Mouse (Mus musculus) intestine, embryonic 14.5 days (tissue): ENCODE data around the gene Mcf2l. TPM values are rescaled to one million over a fixed set of nuclear protein-coding genes. Genes with fewer than 3 reads are reported as not detected.
A peak's percentile ranks its signal among the peaks of the same experiment; 100 is the strongest.

ENCODE experiments used
- ATAC-seq: fragments of 200-750 bp; cut with Nextera tagmentation; replicated peaks from 2 replicates; pipeline ENCODE4 v1.8.0; 2017; ENCODE audit warnings: low read depth, moderate number of reproducible peaks, moderate TSS enrichment, moderate library complexity; ENCODE audit not compliant: low FRiP score, low TSS enrichment
- DNase-seq: peaks from one replicate; pipeline ENCODE4 v3.0.0-alpha.2; 2018; ENCODE audit warnings: low spot score
- H3K27ac ChIP-seq: fragments of 300-500 bp; sonication (generic); 2 replicates; pipeline ENCODE4 v1.5.1; 2014; ENCODE audit warnings: low read depth, mild to moderate bottlenecking, control low read depth
- H3K27me3 ChIP-seq: fragments of 300-500 bp; sonication (generic); replicated peaks from 2 replicates; pipeline ENCODE4 v1.6.1; 2014; ENCODE audit warnings: low read length, control low read depth; ENCODE audit not compliant: control insufficient read depth, insufficient read depth
- H3K36me3 ChIP-seq: fragments of 300-500 bp; sonication (generic); 2 replicates; pipeline ENCODE4 v1.6.1; 2014; ENCODE audit warnings: low read length, control low read depth; ENCODE audit not compliant: control insufficient read depth, insufficient read depth
- H3K4me1 ChIP-seq: fragments of 300-500 bp; sonication (generic); replicated peaks from 2 replicates; pipeline ENCODE4 v1.6.1; 2014; ENCODE audit warnings: low read length, control low read depth, mixed read lengths; ENCODE audit not compliant: control insufficient read depth, insufficient read depth
- H3K4me2 ChIP-seq: fragments of 300-500 bp; sonication (generic); 2 replicates; pipeline ENCODE4 v1.6.1; 2014; ENCODE audit warnings: low read length
- H3K4me3 ChIP-seq: fragments of 300-500 bp; sonication (generic); 2 replicates; pipeline ENCODE4 v1.5.1; 2014; ENCODE audit warnings: low read depth, low read length, control low read depth, mixed read lengths
- H3K9ac ChIP-seq: fragments of 300-500 bp; sonication (generic); 2 replicates; pipeline ENCODE4 v1.6.1; 2014; ENCODE audit warnings: mild to moderate bottlenecking, low read length
- H3K9me3 ChIP-seq: fragments of 300-500 bp; sonication (generic); 2 replicates; pipeline ENCODE4 v1.6.1; 2016; ENCODE audit warnings: low read length, control low read depth; ENCODE audit not compliant: control insufficient read depth
- WGBS: fragments of 180-500 bp; shearing (Covaris S2); extraction: QIAGEN DNeasy Blood & Tissue Kit; methylation state at CpG from one replicate; pipeline ENCODE4 v1.1.7; 2014; 5-methylcytosine and 5-hydroxymethylcytosine counted together
- polyA plus RNA-seq: library from polyadenylated mRNA; unstranded; fragments of >200 nt; fragmentation: Nextera tagmentation; extraction: Ambion mirVana; gene quantifications from 2 replicates; pipeline ENCODE4 v1.2.1, GENCODE M21; 2014

Gene Mcf2l
- polyA plus RNA-seq, 1 experiment from 2014 or later, result 17.4 TPM

- Histone ChIP-seq H3K4me2 (peak overlapping the region; percentile 53), H3K9me3 (no peaks in the 10 kb centered on the region), H3K4me1 (peaks cover 9% of the 10 kb centered on the region), H3K27me3 (no peaks in the 10 kb centered on the region), H3K36me3 (no peaks in the 10 kb centered on the region), H3K9ac (peak overlapping the region; percentile 22), H3K27ac (peak overlapping the region; percentile 43; the same call in 1 of the 2 replicates), H3K4me3 (peak overlapping the region; percentile 27)
- ATAC-seq (peak; percentile 67), DNase-seq (peak; percentile 77)
- 13% methylated on average over 21 of the region's 21 CpGs for WGBS
Observed at GRCm38 (mm10) chr8:12947604-12948573, 74.3 kb downstream of the Mcf2l start.

DNA sequence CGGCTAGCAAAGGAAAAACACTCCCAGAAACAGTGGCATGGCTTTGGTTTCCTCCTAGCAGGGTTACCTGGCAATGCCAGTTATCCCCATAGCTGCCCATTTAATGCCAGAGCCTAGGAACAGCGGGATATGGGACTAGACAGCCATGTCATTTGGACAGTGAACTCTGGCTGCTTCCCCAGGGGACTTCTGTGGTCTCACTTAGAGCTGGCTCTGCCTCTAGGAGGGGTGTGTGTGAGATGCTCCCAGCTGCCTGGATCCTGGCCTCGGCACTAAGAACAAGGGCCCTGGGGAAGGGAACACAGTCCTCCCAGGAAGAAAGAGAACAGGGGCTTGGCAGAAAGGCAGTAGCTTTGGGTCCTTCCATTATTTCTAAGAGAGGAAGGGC is 75.0 kb downstream of the Mcf2l start:
- WGBS, result 28% methylated on average over 3 of the region's 3 CpGs
- Histone ChIP-seq H3K36me3 (no peaks in the 10 kb centered on the region), H3K9ac (no peak overlapping the region), H3K4me1 (peaks cover 9% of the 10 kb centered on the region), H3K4me3 (peak overlapping the region; percentile 27), H3K27ac (no peak overlapping the region), H3K27me3 (no peaks in the 10 kb centered on the region), H3K4me2 (peak overlapping the region; percentile 53), H3K9me3 (no peaks in the 10 kb centered on the region)
- DNase-seq, result no peak
- ATAC-seq, result no peak

GRCm38 (mm10) chr8:12951051-12951630 is 77.5 kb downstream of the Mcf2l start:
- ATAC-seq (no peak), DNase-seq (no peak)
- WGBS, result 68% methylated on average over 7 of the region's 7 CpGs
- no peak overlapping the region for H3K27ac ChIP-seq
- no peaks in the 10 kb centered on the region for H3K9me3 ChIP-seq
- no peak overlapping the region for H3K9ac ChIP-seq
- H3K4me2 ChIP-seq, result no peak overlapping the region
- H3K4me1 ChIP-seq, result peaks cover 9% of the 10 kb centered on the region
- H3K36me3 ChIP-seq, result no peaks in the 10 kb centered on the region
- no peak overlapping the region for H3K4me3 ChIP-seq
- no peaks in the 10 kb centered on the region for H3K27me3 ChIP-seq

DNA sequence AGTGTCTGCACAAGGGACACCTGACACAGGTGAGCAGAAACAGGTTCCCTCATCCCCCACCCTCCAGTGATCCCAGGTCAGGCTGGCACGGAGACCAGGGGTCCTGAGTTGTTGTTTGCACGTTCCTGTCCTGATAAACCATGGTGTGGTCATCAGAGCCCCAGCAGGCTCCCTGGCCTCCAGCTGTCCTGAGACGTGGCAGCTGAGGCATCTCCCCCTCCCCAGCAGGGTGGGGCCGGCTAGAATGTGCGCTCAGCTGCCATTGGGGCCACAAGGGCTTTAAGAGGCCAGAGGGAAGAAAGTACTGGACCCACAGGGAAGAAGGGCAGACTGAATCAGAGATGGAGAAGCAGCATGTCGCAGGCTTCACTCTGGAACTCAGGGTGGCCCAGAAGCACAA is 79.1 kb downstream of the Mcf2l start:
- WGBS, result 41% methylated on average over 6 of the region's 6 CpGs
- no peak for ATAC-seq

GRCm38 (mm10) chr8:12955362-12955879 is 81.8 kb downstream of the Mcf2l start:
- H3K36me3 ChIP-seq, result no peaks in the 10 kb centered on the region

More for the DNA sequence above, 79.1 kb downstream of the Mcf2l start:
- H3K4me1 ChIP-seq, result peaks cover 3% of the 10 kb centered on the region
- no peak overlapping the region for H3K27ac ChIP-seq
- no peaks in the 10 kb centered on the region for H3K9me3 ChIP-seq
- no peak overlapping the region for H3K4me2 ChIP-seq
- DNase-seq, result no peak
- H3K9ac ChIP-seq, result no peak overlapping the region
- no peak overlapping the region for H3K4me3 ChIP-seq
- H3K27me3 ChIP-seq, result no peaks in the 10 kb centered on the region
- no peaks in the 10 kb centered on the region for H3K36me3 ChIP-seq

GRCm38 (mm10) chr8:12955880-12956279 is 82.3 kb downstream of the Mcf2l start:
- H3K27me3 ChIP-seq, result no peaks in the 10 kb centered on the region
- H3K9me3 ChIP-seq, result no peaks in the 10 kb centered on the region
- no peaks in the 10 kb centered on the region for H3K36me3 ChIP-seq
- H3K9ac ChIP-seq, result no peak overlapping the region
- DNase-seq, result no peak
- no peaks in the 10 kb centered on the region; the same call in 1 of the 2 replicates for H3K4me1 ChIP-seq
- no peak overlapping the region for H3K27ac ChIP-seq
- WGBS, result 93% methylated on average over 4 of the region's 4 CpGs
- no peak for ATAC-seq
- no peak overlapping the region for H3K4me3 ChIP-seq
- no peak overlapping the region for H3K4me2 ChIP-seq

More at GRCm38 (mm10) chr8:12955362-12955879, 81.8 kb downstream of the Mcf2l start:
- Histone ChIP-seq H3K27me3 (no peaks in the 10 kb centered on the region), H3K4me3 (no peak overlapping the region), H3K4me1 (no peaks in the 10 kb centered on the region; the same call in 1 of the 2 replicates), H3K9me3 (no peaks in the 10 kb centered on the region), H3K9ac (no peak overlapping the region), H3K4me2 (no peak overlapping the region), H3K27ac (no peak overlapping the region)
- DNase-seq (no peak), ATAC-seq (no peak)
- 79% methylated on average over 8 of the region's 8 CpGs for WGBS

DNA sequence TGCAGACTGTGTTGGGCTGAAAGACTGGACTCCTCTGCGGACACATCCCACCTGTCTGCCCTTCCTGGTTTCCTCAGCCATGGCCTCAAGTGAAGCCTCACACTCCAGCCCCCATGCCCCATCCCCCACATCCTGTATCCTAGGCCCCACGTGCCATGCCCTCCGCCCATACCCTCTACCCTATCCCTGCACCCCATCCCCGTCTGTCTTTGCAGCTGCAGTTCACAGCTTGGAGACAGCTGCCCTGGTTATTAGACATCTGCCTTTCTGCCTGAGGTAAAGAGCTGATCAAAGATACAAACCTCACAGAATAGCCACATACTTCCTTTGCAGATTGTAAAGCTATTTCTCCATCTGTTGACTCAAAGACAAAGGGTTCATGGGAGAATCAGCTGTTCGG is 83.3 kb downstream of the Mcf2l start:
- 48% methylated on average over 5 of the region's 5 CpGs for WGBS
- DNase-seq (no peak), ATAC-seq (0 out of 2 replicates have a peak, but pooled peaks have one; percentile 24)
- H3K9ac ChIP-seq, result no peak overlapping the region
- no peaks in the 10 kb centered on the region; the same call in 1 of the 2 replicates for H3K4me1 ChIP-seq
- no peak overlapping the region for H3K27ac ChIP-seq
- no peaks in the 10 kb centered on the region for H3K27me3 ChIP-seq
- no peak overlapping the region for H3K4me3 ChIP-seq
- no peaks in the 10 kb centered on the region for H3K9me3 ChIP-seq
- no peaks in the 10 kb centered on the region for H3K36me3 ChIP-seq
- H3K4me2 ChIP-seq, result no peak overlapping the region

- H3K4me1 ChIP-seq, result no peaks in the 10 kb centered on the region; the same call in 1 of the 2 replicates
- H3K4me3 ChIP-seq, result no peak overlapping the region
- H3K36me3 ChIP-seq, result no peaks in the 10 kb centered on the region
- 49% methylated on average over 6 of the region's 6 CpGs for WGBS
- no peaks in the 10 kb centered on the region for H3K9me3 ChIP-seq
- H3K4me2 ChIP-seq, result no peak overlapping the region
- no peak overlapping the region for H3K27ac ChIP-seq
- DNase-seq (no peak), ATAC-seq (no peak)
- no peaks in the 10 kb centered on the region for H3K27me3 ChIP-seq
- no peak overlapping the region for H3K9ac ChIP-seq
Observed at GRCm38 (mm10) chr8:12957419-12957818, 83.8 kb downstream of the Mcf2l start.
